Mouse (Mus musculus) lung, adult 2 months (tissue): ENCODE measurements around the gene Alk.

Experiments
- CTCF ChIP-seq: fragments of 200-500 bp; IDR thresholded peaks from 2 replicates; pipeline ENCODE4 v1.5.1; 2011; ENCODE audit warnings: mild to moderate bottlenecking, low read length, control low read depth; ENCODE audit not compliant: insufficient read depth
- POLR2A ChIP-seq: fragments of 200-500 bp; IDR thresholded peaks from 2 replicates; pipeline ENCODE4 v1.6.1; 2011; ENCODE audit warnings: low read depth, mild to moderate bottlenecking, control low read depth, low read length, borderline replicate concordance; ENCODE audit errors: extremely low read depth

GRCm38 (mm10) chr17:72528481-72528880, 75.9 kb downstream of the Alk start:
- TF ChIP-seq CTCF (no peak), POLR2A (no peak)
